Mouse (Mus musculus): ENCODE data around the gene Nmur1. TPM values are rescaled to one million over a fixed set of nuclear protein-coding genes. Genes with fewer than 3 reads are reported as not detected.

Nmur1 gene
- polyA plus RNA-seq, 1 experiment from 2014 or later, result 0.15 TPM

GRCm38 (mm10) chr1:86423879-86424278 lies 2.1 kb downstream of the Nmur1 start:
- WGBS, result 69% methylated on average over 5 of the region's 5 CpGs
- ATAC-seq (ENCODE audit: low FRiP score, low read depth), result no peak
- Histone ChIP-seq H3K9me3 (no peaks in the 10 kb centered on the region), H3K36me3 (no peaks in the 10 kb centered on the region), H3K27me3 (replicated peaks) (no peaks in the 10 kb centered on the region), H3K27ac (0 out of 2 replicates have a peak overlapping the region, but pooled peaks have one; percentile 7), H3K4me2 (replicated peaks) (no peak overlapping the region), H3K9ac (no peak overlapping the region), H3K4me1 (peaks cover 21% of the 10 kb centered on the region), H3K4me3 (no peak overlapping the region)

- Histone ChIP-seq H3K36me3 (no peaks in the 10 kb centered on the region), H3K27ac (no peak overlapping the region), H3K9ac (no peak overlapping the region), H3K9me3 (no peaks in the 10 kb centered on the region), H3K4me3 (no peak overlapping the region), H3K4me2 (replicated peaks) (no peak overlapping the region), H3K4me1 (peaks cover 21% of the 10 kb centered on the region), H3K27me3 (replicated peaks) (no peaks in the 10 kb centered on the region)
- ATAC-seq (ENCODE audit: low FRiP score, low read depth), result no peak
- 17% methylated on average over 10 of the region's 10 CpGs for WGBS
These were observed 5.0 kb downstream of the Nmur1 start for GRCm38 (mm10) chr1:86421007-86421406.

GRCm38 (mm10) chr1:86416321-86416720 lies 9.7 kb downstream of the Nmur1 start:
- Histone ChIP-seq H3K36me3 (no peaks in the 10 kb centered on the region), H3K27ac (no peak overlapping the region), H3K4me3 (no peak overlapping the region), H3K9ac (no peak overlapping the region), H3K9me3 (no peaks in the 10 kb centered on the region), H3K27me3 (replicated peaks) (no peaks in the 10 kb centered on the region), H3K4me1 (peaks cover 6% of the 10 kb centered on the region; the same call in 1 of the 2 replicates), H3K4me2 (replicated peaks) (no peak overlapping the region)
- 68% methylated on average over 6 of the region's 6 CpGs for WGBS
- ATAC-seq (ENCODE audit: low FRiP score, low read depth), result no peak

- H3K9ac ChIP-seq, result no peak overlapping the region
- H3K9me3 ChIP-seq, result no peaks in the 10 kb centered on the region
- H3K4me2 ChIP-seq (replicated peaks), result no peak overlapping the region
- H3K4me1 ChIP-seq, result no peaks in the 10 kb centered on the region; the same call in 1 of the 2 replicates
- no peak overlapping the region for H3K4me3 ChIP-seq
- no peaks in the 10 kb centered on the region for H3K27me3 ChIP-seq (replicated peaks)
- no peak for ATAC-seq (ENCODE audit: low FRiP score, low read depth)
- H3K36me3 ChIP-seq, result no peaks in the 10 kb centered on the region
- WGBS, result 70% methylated on average over 7 of the region's 7 CpGs
- no peak overlapping the region for H3K27ac ChIP-seq
These were observed 10.3 kb downstream of the Nmur1 start for GRCm38 (mm10) chr1:86415612-86416184.

- 79% methylated on average over 2 of the region's 2 CpGs for WGBS
- Histone ChIP-seq H3K4me3 (no peak overlapping the region), H3K9ac (no peak overlapping the region), H3K4me2 (replicated peaks) (no peak overlapping the region), H3K9me3 (no peaks in the 10 kb centered on the region), H3K4me1 (no peaks in the 10 kb centered on the region), H3K27ac (no peak overlapping the region), H3K27me3 (replicated peaks) (no peaks in the 10 kb centered on the region), H3K36me3 (no peaks in the 10 kb centered on the region)
- no peak for ATAC-seq (ENCODE audit: low FRiP score, low read depth)
These were observed 10.9 kb downstream of the Nmur1 start for GRCm38 (mm10) chr1:86415144-86415543.

GRCm38 (mm10) chr1:86414715-86415114 lies 11.3 kb downstream of the Nmur1 start:
- no peaks in the 10 kb centered on the region for H3K36me3 ChIP-seq
- H3K4me3 ChIP-seq, result no peak overlapping the region
- H3K4me1 ChIP-seq, result no peaks in the 10 kb centered on the region
- 88% methylated on average over 5 of the region's 5 CpGs for WGBS
- no peak overlapping the region for H3K9ac ChIP-seq
- no peak overlapping the region for H3K27ac ChIP-seq
- no peaks in the 10 kb centered on the region for H3K9me3 ChIP-seq
- no peak for ATAC-seq (ENCODE audit: low FRiP score, low read depth)
- H3K4me2 ChIP-seq (replicated peaks), result no peak overlapping the region
- no peaks in the 10 kb centered on the region for H3K27me3 ChIP-seq (replicated peaks)

GRCm38 (mm10) chr1:86409476-86409875 lies 16.6 kb downstream of the Nmur1 start:
- Histone ChIP-seq H3K4me2 (replicated peaks) (no peak overlapping the region), H3K27ac (no peak overlapping the region), H3K27me3 (replicated peaks) (no peaks in the 10 kb centered on the region), H3K36me3 (no peaks in the 10 kb centered on the region), H3K4me1 (no peaks in the 10 kb centered on the region), H3K9ac (no peak overlapping the region), H3K9me3 (0 out of 2 replicates have a peak, but pooled peaks cover 3% of the 10 kb centered on the region), H3K4me3 (no peak overlapping the region)
- ATAC-seq (ENCODE audit: low FRiP score, low read depth), result no peak
- 90% methylated on average over 2 of the region's 2 CpGs for WGBS

GRCm38 (mm10) chr1:86408515-86408914 lies 17.5 kb downstream of the Nmur1 start:
- Histone ChIP-seq H3K27me3 (replicated peaks) (no peaks in the 10 kb centered on the region), H3K9me3 (0 out of 2 replicates have a peak, but pooled peaks cover 3% of the 10 kb centered on the region), H3K9ac (no peak overlapping the region), H3K4me3 (no peak overlapping the region), H3K27ac (no peak overlapping the region), H3K36me3 (no peaks in the 10 kb centered on the region), H3K4me2 (replicated peaks) (no peak overlapping the region), H3K4me1 (no peaks in the 10 kb centered on the region)
- no peak for ATAC-seq (ENCODE audit: low FRiP score, low read depth)
- 88% methylated on average over 10 of the region's 10 CpGs for WGBS

- Histone ChIP-seq H3K9ac (no peak overlapping the region), H3K36me3 (no peaks in the 10 kb centered on the region), H3K9me3 (0 out of 2 replicates have a peak, but pooled peaks cover 3% of the 10 kb centered on the region), H3K4me2 (replicated peaks) (no peak overlapping the region), H3K27ac (no peak overlapping the region), H3K27me3 (replicated peaks) (no peaks in the 10 kb centered on the region), H3K4me3 (no peak overlapping the region), H3K4me1 (no peaks in the 10 kb centered on the region)
- WGBS, result 74% methylated on average over 8 of the region's 8 CpGs
- no peak for ATAC-seq (ENCODE audit: low FRiP score, low read depth)
These were observed 19.1 kb downstream of the Nmur1 start for GRCm38 (mm10) chr1:86406914-86407313.

- no peaks in the 10 kb centered on the region for H3K4me1 ChIP-seq
- no peak overlapping the region for H3K27ac ChIP-seq
- H3K27me3 ChIP-seq (replicated peaks), result no peaks in the 10 kb centered on the region
- H3K4me2 ChIP-seq (replicated peaks), result no peak overlapping the region
- H3K9me3 ChIP-seq, result 0 out of 2 replicates have a peak, but pooled peaks cover 3% of the 10 kb centered on the region
- no peak for ATAC-seq (ENCODE audit: low FRiP score, low read depth)
- 79% methylated on average over 4 of the region's 4 CpGs for WGBS
- H3K9ac ChIP-seq, result no peak overlapping the region
- no peak overlapping the region for H3K4me3 ChIP-seq
- H3K36me3 ChIP-seq, result no peaks in the 10 kb centered on the region
These were observed 19.7 kb downstream of the Nmur1 start for GRCm38 (mm10) chr1:86406313-86406712.

- H3K27me3 ChIP-seq (replicated peaks), result no peaks in the 10 kb centered on the region
- no peak overlapping the region for H3K4me3 ChIP-seq
- ATAC-seq (ENCODE audit: low FRiP score, low read depth), result no peak
- 56% methylated on average over 5 of the region's 5 CpGs for WGBS
- H3K4me2 ChIP-seq (replicated peaks), result no peak overlapping the region
- 0 out of 2 replicates have a peak, but pooled peaks cover 3% of the 10 kb centered on the region for H3K9me3 ChIP-seq
- H3K36me3 ChIP-seq, result no peaks in the 10 kb centered on the region
- H3K27ac ChIP-seq, result no peak overlapping the region
- H3K4me1 ChIP-seq, result no peaks in the 10 kb centered on the region
- H3K9ac ChIP-seq, result no peak overlapping the region
These were observed 21.2 kb downstream of the Nmur1 start for GRCm38 (mm10) chr1:86404834-86405233.

GRCm38 (mm10) chr1:86400096-86400754 lies 25.8 kb downstream of the Nmur1 start:
- no peaks in the 10 kb centered on the region for H3K36me3 ChIP-seq
- H3K27me3 ChIP-seq (replicated peaks), result no peaks in the 10 kb centered on the region
- H3K9ac ChIP-seq, result no peak overlapping the region
- no peak for ATAC-seq (ENCODE audit: low FRiP score, low read depth)
- 0 out of 2 replicates have a peak, but pooled peaks cover 3% of the 10 kb centered on the region for H3K9me3 ChIP-seq
- H3K4me1 ChIP-seq, result no peaks in the 10 kb centered on the region
- H3K4me2 ChIP-seq (replicated peaks), result no peak overlapping the region
- H3K4me3 ChIP-seq, result no peak overlapping the region
- WGBS, result 80% methylated on average over 8 of the region's 8 CpGs
- H3K27ac ChIP-seq, result no peak overlapping the region

- H3K27ac ChIP-seq, result no peak overlapping the region
- WGBS, result 85% methylated on average over 3 of the region's 3 CpGs
- H3K9ac ChIP-seq, result no peak overlapping the region
- no peak overlapping the region for H3K4me2 ChIP-seq (replicated peaks)
- no peak for ATAC-seq (ENCODE audit: low FRiP score, low read depth)
- no peaks in the 10 kb centered on the region for H3K9me3 ChIP-seq
- no peaks in the 10 kb centered on the region for H3K27me3 ChIP-seq (replicated peaks)
- no peaks in the 10 kb centered on the region for H3K36me3 ChIP-seq
- no peaks in the 10 kb centered on the region for H3K4me1 ChIP-seq
- H3K4me3 ChIP-seq, result no peak overlapping the region
These were observed 26.7 kb downstream of the Nmur1 start for GRCm38 (mm10) chr1:86399322-86399721.

Measured in neural tube, embryonic 12.5 days (tissue).